Mouse (Mus musculus) cerebellum, adult 8-10 months (tissue): ENCODE results near the gene Prep.
"Not testable (repeated sequence)": the region's sequence is repeated elsewhere in the genome, so short reads cannot be mapped to it uniquely, and the experiment has no call there.

ENCODE experiments used
- DNase-seq: peaks from one replicate; pipeline ENCODE4 v3.0.0; 2022

Gene Prep

DNA sequence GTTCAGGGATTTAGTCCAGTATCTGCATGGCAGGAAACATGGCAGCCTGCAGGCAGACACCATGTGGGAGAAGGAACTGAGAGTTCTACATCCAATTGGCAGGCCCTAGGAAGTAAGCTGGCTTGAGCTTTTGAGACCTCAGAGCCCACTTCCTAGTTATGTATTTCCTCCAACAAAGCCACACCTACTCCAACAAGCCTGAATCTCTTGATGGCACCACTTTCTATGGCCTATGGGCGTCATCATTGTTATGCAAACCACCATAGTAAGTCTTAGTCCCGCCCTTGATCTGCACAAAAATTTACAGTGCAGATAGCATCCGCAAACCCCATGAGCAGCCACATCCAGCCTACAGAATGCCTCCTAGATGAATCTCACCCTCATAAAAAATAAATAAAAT lies 54.6 kb downstream of the Prep start:
- DNase-seq = no peak

DNA sequence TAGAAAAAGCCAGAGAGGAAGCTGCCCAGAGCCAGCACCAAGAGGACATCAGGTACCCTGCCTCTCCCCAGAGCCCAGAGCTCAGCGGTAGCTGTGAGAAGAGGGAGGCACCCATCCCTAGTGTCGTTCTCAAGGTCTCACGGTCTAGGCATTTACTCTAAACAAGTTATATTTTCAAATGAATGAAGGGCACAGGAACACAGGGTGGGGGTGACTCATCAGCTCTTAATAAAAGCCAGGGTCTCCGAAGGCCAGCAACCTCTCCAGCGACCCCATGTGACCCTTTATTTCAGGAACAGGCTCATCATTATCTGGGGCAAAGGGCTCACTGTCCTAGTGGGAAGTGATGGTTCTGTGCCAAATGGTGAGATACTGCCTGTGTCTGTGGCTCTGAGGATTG lies 55.5 kb downstream of the Prep start:
- DNase-seq = no peak

DNA sequence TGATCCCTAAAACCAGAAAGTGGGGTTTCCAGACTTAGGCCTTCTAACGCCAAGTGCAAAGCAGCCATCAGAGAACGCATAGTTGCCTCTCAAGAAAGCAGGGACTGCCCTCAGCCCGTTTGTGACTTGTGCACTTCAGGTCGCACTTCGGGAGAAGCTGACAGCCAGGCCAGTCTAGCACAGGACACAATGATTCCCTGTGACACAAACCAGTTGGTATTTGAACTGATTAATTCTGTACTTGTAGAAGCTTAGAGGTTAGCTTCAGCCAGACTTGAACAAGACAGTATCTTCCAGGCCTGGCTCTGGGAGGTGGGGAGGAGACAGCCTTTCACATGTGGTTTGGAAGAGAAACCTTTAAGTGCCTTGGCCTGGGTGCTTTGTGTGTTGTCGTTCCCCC lies 56.0 kb downstream of the Prep start:
- DNase-seq = no peak

DNA sequence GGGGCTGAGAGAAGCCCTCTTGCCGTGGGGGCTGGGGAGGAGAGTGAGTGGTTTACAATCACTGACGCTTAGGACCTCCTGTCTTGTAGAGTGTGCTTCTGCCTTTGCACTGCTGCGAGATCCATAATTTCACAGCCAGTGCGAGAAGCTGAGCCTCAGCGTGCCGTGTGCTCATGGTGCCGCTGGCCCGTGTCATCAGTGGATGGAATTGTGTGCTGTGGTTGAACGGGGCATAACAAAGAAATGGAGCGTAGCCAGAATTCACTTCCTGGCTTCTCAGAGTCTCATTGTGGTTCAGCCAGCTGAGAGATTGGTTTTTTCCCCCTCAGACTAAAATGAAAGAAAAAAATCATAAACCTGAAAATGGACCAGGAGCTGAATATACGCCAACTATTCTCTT lies 62.1 kb downstream of the Prep start:
- DNase-seq = no peak

DNA sequence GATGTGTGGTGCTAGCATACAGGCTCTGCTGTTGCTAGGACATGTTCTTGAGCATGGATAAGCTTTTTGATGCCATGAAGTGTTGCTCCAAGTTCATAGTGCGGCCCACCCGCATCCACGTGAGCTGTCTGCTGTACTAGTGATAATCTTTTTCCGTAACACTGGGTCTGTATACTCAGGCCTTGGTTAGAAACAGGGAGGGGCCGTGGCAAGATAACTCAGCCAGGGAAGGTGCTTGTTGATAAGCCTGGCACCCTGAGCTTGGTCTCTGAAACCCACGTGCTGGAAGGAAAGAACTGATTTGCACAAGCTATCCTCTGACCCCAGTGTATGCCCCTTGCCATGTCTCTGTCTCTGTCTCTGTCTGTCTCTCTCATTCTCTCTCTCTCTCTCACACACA lies 63.0 kb downstream of the Prep start:
- no peak for DNase-seq

DNA sequence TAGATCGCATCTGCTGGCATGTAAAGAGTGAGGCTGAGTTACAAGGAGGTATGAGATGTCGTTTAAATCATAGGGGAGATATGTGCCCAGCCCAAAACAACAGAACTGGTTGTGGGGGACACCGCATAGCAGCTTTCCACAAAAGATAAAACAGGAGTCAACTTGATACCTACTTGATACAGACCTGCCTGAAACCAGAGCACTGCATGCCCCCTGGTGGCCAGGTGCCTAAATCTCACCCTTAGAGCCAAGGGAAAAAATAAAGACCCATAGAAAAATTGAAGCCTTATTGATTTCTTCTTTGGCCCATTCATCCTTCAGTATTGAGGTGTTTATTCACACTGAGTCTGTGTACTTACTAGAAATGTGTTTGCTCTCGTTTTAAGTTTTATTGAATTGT lies 65.4 kb downstream of the Prep start:
- DNase-seq = peak; percentile 39

DNA sequence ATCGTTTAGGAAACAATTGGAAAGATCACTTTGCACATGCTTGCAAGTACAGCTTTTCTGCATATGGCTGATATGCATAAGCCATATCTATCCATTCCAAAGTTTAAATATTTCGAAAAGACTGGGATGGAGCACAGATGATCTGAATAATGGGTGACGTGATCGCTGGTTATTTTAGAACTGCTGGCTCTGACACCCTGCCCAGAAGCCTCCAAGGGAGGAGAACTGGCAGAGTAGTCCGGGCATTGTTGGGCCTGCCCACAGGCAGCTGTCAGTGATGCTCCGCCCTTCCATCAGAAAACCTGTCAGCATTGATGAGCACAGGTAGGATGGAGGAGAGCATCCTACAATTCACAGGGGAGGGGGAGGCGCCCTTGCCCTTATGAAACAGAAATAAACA lies 69.8 kb downstream of the Prep start:
- DNase-seq = no peak

DNA sequence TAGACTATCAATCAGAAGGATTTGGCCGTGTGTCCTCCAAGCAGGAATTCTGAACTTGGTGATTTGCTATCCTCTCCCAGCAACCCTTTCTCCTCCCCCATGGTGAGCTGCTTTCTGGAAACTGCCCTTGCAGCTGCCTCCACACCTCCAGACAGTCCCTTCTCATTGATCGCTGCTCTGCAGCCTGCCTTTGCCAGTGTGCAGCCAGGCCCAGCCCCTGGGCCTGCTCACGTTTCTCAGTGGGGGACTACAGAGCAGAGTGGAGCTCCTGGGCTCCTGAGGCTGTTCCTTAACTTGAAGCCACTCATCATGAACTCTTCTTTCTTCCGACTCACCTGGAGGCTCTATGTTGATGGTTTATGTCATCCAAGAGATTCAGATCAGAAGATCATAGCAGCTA lies 72.9 kb downstream of the Prep start:
- DNase-seq = no peak

DNA sequence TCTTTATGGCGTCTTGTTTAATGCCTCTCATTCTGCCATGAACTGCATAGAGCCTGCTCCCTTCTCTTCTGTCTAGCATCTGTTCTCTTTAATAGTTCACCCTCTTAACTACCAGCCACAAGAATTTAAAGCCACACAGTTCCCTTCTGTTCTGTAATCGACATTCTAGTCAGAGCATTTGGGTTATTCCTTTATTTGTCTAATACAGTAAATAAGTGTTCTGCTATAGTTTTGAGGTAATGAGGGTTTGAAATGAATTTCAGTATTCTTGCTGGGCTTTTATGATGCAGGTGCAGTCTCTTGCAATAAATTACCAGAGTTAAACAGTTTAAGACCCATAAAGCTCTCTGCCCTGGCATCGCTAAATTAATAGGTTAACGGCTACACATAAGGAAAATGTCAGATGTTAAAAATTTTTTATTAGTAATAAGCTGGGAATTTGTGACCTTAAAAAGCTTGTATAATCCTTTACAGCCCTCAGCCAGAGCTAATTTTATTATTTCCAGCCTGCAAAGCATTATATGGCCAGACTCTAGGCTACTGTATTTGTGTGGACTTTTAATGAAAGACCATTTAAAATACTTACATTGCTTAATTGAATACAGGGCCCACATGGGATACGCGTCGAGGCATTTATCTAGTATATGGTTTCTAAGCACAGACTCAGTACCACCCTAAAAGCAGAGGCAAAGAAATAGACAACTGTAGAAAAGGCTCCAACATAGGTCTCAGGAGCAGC lies 73.6 kb downstream of the Prep start:
- DNase-seq = no peak

DNA sequence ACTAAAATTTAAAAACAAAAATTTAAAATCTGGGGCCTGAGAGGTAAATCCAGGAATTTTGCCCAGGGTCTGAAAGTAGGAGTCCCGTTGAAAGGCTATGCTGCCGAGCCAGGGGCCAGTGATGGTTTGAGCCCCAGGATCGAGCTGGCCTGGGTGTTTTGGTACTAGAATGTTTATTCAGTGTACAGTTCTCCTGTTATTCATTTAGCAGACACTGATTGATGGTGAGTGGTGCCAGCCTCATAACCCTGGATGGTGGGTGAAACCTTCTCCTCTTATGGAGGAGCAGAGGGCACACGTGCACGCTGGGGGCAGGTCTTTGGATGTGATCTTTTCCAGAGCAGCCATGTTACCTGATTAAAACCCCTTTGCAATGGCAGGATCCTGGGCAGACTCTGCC lies 75.4 kb downstream of the Prep start:
- DNase-seq = no peak

DNA sequence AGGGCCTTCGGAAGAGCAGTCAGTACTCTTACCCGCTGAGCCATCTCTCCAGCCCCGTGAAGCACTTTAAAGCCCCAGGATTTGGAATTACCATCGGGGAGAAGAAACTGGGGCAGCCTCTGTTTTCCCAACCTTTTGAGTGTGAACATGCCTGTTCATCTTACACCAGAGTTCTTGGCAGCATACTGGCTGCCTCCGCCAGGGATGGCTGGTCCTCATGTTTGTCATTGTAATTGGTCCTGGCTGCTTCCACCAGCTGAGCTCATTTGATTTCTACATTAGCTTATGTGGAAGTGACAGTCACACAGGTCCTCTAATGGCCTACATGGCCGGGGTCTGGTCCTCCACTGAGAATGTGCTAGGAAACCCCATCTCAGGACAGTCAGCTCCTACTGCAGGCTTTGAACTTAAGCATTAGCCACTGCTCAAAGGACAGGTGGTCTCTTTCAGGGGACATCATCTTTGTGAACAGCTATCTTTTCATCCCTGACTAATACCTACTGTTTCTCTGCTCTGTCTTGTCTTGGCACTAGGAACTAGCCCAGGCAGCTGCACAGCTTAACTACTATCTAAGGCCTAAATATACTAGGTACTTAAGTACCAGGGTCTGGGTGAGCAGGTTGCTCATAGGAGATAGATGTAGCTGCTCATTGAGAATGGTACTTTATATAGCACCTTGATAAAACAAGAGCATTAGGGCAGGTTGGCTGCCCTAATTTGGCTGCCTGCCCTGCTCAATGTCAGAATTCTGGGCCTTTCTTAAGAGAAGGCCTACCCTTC lies 77.2 kb downstream of the Prep start:
- DNase-seq = no peak

DNA sequence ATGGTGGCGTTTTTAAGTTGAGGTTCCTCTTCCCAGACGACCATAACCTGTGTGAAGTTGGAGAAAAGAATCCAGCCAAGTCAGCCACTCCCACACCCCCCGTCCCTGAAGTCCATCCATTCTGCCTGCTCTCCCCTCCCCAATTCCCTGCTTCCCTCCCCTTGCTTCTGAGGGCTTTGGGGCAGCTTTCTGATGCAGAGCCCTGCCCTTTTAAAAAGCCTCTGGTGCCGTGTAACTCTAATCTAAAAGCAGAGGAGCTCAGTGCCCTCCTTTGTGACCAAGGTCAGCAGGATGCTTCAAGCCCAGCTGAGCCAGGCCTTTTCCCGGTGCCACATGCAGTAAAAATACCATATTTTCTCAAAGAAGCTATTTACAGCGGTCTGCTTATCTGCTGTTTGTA lies 79.8 kb downstream of the Prep start:
- DNase-seq = no peak

DNA sequence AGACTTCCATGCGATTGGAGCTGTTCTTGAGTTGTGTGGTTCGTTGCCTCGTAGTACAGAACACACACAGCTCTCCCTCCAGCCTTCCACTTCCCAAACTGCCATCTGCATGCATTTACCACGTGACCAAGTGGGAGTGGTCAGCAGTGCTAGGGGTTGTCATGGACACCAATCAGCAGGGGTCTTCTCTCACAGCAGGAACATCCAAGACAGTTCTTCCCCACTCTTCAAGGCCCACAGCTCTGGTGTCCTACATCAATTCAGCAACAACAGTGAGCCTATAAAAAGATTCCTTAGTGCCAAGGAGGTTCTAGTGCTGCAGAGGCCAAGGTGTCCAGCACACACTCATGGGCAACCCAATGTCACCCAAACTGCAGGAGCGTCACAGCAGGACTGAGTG lies 84.1 kb downstream of the Prep start:
- no peak for DNase-seq

DNA sequence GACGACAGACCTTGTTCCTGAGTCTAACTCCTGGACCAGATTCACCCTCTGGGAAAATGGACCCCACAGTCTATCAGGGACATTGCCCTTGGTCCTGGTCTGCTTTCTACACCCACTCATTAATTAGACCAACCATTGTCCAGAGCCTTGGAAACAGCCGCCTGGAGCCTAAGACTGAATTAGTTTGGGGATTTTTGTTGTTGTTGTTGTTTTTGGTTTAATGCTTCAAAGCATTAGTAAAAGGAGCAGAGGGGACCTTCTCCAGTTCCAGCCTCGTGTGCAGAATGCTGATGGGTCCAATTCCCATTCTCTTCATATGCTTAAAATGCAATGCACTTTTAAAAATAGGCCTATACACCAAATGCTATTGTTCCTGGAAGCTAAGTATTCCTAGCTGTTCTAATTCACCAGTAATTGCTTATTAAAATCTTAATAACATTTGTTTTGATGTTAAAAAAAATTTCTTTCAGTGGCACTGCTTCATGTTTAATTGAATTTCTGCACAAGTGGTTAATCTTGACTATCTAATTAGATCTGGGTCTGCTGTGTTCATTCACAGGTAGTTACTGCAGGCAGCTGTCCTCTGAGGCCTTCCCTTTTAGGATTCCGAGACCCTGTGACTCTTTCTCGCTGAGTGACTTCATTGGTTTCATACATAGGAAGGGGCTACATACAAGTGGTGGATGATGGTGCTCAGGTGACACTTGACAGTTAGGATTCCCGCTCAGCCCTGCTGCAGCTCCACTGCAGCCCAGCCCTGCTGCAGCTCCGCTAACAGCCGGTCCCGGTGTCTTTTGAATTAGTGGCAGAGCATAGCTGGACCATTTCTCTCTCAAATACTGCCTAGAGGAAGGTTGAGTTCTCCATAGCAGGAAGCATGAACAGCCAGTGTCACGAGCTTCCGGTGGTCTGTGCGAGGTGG lies 85.0 kb downstream of the Prep start:
- DNase-seq = no peak

DNA sequence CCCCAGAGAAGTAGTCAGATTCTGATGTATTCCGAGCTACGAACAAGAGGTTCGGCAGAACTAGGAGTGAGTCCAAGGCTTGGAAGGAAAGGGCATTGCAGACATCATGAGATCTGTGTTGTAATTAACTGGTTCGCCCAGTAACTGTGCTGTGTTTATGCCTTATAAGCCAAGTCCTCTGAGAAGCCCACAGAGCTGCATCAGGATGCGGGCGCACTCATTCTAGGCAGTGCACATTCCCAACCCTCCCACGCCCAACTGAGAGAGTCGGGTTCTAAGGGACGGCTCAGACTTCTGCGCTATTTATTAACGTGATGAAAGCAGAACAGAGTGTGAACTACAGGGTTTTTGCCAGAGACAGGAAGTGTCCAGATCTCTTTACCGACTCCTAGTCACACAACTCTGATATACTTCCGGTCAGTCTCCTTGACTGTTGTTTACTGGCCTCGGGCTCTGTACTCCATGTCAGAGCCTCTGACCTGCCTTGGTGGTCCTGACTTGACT lies 87.6 kb downstream of the Prep start:
- DNase-seq = no peak

DNA sequence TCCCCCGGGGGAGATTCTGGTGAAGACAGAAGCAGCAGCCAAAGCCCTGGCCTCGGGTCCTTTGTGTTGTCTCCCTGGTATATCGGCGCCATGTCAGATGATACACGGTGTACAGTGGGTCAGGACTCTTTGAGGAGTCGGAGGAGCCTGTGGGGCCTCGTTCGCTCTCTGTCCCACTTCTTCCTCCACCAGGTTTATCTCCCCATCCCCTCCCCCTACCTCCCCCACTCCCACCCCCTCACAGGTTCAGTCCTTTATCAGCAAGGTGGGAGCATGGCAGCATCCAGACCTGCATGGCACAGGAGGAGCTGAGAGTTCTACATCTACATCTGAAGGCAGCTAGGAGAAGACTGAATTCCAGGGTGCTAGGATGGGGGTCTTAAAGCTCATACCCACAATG lies 98.8 kb downstream of the Prep start:
- no peak for DNase-seq

DNA sequence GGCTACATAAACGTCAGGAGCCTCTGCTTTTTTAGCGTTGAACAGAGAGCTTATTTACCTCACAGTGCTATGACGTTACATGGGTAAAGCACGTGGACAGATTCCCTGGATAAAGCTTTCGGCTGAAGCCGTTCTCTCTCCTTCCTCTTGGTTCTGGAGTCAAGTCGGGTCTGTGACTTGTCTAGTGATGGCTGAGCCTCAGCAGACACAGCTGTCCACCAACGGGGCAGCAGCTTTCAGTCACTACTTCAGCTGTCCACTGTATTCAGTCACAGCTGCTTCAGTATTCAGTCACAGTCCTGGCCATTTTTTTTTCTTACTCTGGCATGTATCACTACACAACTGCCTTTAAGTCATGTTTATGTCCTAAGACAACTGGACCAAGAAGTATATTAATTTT lies 106.9 kb downstream of the Prep start:
- no peak for DNase-seq

DNA sequence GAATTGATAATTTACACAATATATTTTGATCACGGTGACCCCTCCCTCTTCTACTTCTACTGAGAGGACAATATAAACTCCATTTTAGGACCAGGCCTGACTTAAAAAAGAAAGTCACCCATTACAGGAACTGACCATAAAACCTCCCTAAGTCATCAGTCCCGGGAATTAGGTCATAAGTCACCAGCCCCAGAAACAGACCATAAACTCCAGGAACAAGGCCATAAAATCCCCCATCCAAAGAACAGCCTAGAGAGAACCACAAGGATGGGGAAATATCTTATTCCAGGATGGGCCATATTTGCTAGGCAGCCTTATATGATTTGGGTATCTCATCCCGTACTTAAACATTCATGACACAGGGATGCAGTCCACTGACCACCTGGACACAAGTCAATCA lies 107.3 kb downstream of the Prep start:
- no peak for DNase-seq

DNA sequence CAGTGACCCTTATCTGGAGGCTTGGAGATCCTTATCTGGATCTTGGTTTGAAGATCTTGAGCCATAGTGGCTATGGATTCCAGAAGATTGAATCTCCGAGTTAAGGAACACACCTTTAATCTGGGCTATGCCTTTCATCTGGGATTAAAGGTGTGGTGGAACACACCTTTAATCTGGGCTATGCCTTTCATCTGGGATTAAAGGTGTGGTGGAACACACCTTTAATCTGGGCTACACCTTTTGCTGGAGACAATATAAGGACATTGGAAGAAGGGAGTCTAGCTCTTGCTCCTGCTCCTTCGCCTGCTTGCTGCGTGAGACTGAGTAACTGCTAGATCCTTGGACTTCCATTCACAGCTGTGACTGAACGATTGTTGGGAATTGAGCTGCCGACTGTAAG lies 110.8 kb downstream of the Prep start, which contains the start of gene Popdc3:
TSS of gene Popdc3 (plus strand) at position 301 of the 400 bp plus-strand sequence.
- not testable (repeated sequence) for DNase-seq

DNA sequence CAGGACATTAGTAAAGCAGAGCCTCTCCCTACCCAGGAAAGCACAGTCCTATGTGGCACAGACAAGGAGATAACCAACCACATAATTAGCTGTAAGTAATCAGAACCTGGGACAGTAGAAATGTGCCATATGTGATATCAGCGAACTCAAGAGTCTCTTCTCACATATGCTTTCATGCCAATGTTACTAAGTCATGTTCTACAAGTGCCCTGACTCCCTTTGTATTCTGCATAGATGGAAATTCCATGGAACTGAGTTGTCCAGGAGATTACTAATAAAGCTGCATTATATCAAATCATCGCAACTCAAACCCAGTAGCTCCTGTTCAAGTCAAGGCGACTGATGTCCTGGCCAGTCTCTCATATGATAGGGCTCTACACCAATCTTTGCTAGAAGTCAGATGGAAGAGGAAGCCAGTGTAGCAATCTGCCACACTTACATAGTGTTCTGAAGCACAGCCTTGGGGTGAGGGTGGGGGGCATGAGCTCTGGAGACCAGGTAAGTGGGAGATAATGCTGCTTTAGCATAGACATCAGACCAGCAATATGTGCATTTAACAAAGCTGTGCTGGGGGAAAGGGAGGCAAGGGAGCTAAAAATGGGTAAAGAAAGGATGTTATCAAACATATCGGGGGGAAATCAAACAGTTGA lies 113.8 kb downstream of the Prep start:
- no peak for DNase-seq

DNA sequence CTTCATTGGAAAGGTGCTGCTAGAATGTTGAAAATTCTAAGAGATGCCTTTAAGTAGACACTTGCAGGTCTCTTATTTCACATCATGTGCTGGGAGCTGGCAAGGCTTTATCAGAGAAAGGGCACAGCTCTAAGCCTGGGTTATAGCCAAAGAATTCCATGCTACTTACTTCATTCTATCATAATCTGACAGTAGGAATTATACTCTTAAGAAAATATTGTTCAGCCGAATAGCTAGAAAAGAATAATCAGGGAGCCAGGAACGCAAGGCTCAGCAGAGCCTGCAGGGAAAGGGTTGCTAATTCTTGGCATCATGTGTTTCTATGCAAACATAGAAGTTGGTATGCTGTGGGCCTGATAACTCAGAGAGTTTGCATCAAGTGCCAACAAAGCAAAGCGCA lies 114.3 kb downstream of the Prep start:
- DNase-seq = no peak

DNA sequence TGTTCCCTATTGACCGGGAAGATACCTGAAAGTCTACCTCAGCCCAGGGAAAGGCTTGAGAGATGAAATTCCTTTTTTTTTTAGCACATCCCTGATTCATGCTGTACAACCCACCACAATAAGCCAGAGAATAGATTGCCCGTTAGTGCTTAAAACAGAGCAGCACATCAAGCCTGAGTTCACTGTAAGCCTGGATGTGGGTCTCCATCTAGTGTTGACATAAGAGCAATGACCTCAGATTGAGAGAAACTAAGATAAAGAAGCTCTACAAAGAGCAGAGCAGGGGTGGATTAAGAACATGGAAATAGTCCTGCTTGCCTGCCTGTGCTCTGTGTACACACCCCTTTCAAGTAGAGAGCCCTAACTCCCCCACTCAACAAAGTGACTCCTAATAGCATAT lies 118.5 kb downstream of the Prep start:
- DNase-seq = no peak
